Mouse (Mus musculus): Measurements from ENCODE around the gene Lrrn4. TPM values are rescaled to one million over a fixed set of nuclear protein-coding genes. Genes with fewer than 3 reads are reported as not detected.

Gene Lrrn4
- total RNA-seq (2015) = 0.07 and 0.37 TPM in 2 replicates
- total RNA-seq (2017) = 0.04 and 0.37 TPM in 2 replicates

DNA sequence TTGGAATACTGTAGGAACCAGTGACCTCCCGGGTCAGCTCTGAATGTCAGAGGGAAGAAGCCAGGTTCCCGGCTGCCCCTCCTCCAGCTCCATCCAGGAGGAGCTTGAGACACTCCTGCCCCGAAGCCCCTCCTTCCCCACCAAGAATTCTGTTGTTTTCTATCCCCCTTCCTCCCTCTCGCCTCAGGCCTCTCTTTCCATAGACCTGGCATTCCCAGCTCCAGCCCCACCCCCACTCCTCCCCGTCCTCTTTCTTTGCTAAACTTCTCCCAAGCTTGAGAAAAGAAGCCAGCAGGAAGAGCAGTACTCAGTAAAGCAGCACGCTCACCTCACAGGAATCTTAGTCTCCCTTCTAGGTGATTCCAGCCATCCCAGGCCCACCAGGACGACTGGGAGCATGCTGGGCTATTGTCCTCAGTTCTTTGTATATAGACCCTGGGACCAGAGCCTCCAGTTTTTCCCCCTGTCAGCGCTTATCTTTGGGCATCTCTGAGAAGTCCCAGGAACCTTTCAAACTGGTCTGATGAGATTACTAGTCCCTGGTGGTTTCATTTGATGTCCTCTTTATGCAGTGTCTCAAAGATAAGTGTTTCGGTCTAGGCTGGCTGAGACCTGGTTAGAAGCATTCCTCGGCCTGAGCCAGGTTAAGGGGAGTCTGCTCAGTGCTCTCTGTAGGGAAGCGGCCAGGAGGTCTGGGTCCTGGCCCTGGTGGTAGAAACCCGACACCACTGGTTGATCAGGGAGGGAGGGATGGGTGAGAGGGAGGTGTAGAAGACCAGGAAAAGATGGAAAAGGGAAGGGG lies at the start of gene Lrrn4:
TSS of gene Lrrn4 (minus strand) at position 48 of the 802 bp plus-strand sequence.
- ATAC-seq (replicated peaks; ENCODE audit: poor library complexity) = no peak

DNA sequence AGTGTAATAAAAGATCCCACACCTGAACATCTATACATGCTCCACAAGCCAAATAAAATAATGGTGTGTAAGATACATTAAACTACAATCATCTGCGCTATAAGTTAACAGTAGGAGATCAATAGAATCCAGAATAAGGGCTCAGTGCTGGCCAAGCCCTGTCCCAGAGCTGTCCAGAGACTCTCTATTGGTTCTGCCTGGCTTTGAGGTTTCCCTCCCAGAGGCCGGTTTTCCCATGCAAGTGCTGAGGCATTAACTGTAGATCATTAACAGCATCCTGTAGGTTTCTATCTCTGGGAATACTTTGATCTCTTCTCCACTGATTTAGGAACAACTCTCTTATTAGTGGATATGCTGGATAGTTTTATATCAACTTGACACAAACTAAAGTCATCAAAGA lies 48.3 kb upstream of the Lrrn4 start:
- no peak for ATAC-seq (replicated peaks; ENCODE audit: poor library complexity)

DNA sequence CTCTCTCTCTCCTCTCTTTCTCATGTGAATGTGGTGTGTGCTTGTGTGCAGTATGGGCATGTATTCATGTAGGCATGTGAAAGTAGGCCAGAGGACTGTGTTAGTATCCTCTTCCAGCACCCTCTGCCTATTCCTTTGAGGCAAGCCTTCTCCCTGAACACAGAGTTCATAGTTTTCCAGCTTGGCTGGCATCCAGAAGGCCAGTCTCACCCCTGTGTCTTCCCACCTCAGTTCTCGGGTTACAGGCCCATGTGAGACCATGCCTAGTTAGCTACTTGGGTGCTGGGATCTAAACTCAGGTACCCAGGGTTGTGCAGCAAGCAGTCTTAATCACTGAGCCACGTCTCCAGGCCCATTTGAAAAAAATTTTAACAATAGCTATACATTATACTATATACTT lies 47.2 kb upstream of the Lrrn4 start:
- no peak for ATAC-seq (replicated peaks; ENCODE audit: poor library complexity)

DNA sequence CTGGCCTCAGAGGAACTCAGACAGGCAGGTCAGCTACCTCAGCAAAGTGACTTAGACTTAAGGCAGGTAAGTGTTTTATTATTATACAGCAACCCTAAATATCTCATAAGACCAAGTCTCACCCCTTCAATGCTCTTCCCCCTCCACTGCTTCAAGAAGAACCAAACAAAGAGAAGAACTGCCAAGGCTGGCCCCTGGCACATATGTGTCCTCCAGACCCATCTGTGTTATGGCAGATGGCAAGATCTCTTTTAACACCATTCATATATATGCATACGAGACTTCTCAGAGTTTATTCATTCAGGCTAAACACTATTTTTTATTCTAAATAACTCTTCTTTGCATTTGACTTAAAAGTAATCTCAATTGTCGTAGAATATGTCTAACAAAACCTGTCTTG lies 46.6 kb upstream of the Lrrn4 start:
- ATAC-seq (replicated peaks; ENCODE audit: poor library complexity) = no peak

DNA sequence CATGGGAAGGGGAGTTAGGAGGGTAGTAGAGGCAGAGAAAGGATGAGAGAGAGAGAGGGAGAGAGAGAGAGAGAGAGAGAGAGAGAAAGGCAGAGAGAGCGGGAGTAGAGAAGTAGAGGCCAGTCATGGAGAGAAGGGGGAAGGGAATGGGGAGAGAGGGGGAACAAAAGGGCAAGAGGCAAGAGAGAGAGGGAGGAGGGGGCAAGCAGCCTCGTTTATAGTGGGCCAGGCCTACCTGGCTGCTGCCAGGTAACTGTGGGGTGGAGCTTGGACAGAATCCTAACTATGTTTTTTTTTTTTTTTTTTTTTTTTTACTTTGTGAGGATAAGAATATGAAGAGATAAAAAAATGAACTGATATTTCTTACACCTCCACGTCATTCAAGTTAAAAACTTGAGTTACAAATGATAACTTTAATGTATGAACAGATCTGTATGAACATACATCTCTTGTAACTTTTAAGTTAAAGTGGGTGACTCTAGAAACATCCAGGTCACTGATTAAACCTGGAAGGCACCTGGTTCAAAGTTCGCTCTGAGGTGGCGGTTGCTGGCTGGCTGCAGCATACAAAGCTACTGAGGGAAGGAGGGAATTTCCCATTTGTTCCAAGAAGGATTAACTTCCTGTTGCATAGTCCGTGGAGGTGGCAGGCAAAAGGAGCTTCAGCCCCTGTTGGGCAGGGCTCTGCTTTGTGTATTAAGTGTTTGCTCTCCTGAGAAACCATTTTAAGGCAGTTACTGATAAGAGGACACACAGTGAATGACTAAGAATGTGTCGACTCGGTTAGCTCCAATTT lies 42.8 kb upstream of the Lrrn4 start:
- ATAC-seq (replicated peaks; ENCODE audit: poor library complexity) = no peak

DNA sequence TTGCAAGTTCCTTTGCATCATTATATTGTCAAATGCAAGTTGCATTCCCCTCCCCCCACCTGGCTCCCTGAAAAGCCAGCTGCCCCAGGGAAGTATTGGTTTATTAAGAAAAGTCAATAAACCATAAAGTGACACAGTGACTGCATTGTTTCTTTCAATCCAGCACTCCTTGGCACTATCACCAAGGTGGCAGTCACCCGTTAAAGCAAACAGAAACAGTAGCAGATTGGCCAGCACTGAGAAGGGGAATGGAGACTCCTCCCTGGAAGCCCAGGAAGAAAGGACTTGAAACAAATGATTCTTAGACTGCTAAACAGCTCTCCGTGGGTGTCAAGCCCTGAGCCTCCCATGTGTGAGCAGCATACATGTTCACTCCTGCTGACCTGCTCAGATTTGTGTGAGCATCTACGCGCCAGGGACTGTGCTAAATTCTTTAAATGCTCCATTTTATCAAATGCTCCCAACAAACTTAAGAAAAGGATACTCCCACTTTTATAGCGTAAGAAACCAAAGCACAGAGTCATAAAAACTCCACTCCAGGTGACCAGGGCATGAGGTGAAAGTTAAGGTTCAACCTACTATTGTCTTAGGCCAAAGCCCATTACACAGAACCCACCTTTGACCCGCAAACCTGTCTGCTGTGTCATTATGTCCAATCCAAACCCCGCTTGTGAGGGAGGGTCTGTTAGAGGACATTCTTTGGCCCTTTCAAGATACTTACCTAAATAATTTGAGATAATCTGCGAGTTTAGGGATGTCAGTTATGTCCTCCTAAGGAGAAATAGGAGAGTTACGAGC lies 41.6 kb upstream of the Lrrn4 start:
- ATAC-seq (replicated peaks; ENCODE audit: poor library complexity) = no peak

DNA sequence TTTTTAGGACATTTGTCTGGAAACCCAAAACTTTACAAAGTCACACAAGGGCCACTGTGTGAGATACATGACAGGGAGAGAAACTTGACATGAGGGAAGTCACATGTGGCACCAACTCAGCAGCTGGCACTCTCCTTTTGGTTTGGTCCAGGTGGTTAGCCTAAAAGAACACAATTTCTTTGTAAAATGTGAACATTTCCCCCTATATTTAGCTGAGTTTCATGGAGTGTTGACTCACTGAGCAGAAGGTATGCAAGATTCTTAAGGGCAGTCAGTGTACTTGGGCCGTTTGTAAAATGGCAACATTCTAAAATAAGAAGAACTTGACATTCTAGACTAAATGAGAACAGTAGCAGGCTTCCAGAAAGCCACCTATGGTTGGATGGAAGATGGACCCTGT lies 34.1 kb upstream of the Lrrn4 start:
- ATAC-seq (replicated peaks; ENCODE audit: poor library complexity) = no peak

DNA sequence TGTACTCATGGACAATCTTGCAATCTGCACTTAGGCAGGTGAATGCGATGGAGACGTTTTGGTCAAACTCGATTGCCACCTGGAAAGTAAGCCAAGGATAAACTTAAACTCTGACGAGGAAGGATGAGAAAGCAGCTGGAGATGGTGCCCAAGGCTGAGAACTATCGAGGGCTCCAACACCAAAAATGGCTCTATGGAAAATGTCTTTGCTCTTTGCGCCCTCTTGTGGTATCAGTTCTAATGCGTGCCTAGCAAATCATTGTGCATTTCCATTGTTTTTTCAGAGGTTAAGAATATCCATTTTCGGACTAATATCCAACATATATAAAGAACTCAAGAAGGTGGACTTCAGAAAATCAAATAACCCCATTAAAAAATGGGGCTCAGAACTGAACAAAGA lies 26.1 kb upstream of the Lrrn4 start:
- ATAC-seq (replicated peaks; ENCODE audit: poor library complexity) = peak; percentile 78

DNA sequence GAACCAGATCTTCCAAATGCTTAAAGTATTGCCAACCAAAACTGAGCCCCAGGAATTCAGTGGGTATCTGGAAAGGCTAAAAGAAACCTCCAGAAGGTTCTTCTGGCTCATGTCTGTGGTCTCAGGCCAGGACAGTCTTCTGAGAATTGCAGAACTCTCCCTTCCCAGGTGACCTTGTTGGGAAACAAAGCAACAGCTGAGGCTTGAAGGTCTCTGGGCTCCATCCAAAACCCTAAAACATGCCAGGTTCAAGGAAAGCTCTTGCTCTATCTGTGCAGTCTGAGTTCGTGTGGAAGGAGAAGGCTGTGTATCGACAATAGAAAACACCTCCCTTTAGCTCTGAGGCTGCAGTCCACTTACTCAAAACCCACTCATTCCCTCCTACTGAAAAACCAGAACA lies 24.3 kb upstream of the Lrrn4 start:
- no peak for ATAC-seq (replicated peaks; ENCODE audit: poor library complexity)

DNA sequence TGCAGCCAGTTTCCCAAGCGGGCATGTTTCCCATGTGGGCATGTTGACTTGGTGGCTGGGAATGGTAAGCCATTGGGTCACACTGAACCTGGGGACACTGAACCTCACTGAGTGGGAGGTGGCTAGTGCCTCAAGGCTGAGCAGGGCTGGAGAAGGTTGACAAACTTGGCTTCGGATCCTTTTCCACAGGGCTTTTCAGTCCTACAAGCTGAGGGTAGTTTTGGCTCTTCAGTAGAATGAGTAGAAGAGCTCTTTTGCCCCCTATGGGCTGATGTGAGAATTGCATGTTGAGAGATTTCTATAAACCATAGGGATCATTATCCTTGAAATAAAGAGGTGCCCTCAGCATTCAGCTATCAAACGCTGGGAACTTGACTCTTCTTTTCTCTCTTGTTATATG lies 22.8 kb upstream of the Lrrn4 start:
- ATAC-seq (replicated peaks; ENCODE audit: poor library complexity) = peak; percentile 87

DNA sequence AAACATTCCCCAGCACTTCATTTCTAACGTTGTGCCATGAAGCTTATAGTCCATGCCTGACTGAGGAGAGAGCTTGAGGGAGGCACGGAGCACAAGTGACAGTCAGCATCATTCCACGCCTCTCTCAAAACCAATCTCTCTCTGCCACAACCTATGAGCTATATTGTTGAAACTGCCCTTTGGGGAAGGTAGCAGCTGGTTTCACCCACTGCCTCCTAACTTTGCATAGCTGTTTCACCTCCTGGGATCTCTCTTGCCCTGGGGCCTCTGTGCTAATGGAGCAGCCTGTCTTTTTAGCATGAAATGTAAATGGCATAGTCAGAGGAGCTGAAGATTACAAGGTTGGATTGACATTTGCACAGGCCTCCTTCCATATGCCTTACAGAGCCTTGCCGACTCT lies 21.4 kb upstream of the Lrrn4 start:
- no peak for ATAC-seq (replicated peaks; ENCODE audit: poor library complexity)

DNA sequence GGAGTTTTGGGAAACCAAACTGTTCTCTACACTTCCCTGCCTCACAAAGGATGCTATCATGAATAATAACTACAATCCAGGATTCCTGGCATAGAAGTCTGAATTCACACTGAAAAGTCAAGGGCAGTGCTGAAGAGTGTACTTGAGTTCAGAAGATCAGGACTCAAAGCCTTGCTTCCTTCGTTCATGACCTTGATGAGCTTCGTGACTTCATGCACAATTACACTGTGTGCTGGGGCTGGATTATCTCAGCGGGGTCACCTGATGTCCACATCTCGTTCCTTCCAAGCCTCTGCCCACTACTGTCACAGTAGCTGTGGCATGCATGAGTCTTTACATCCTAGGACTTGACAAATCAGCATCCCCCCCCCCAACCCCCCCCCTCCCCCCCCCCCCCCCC lies 20.9 kb upstream of the Lrrn4 start:
- ATAC-seq (replicated peaks; ENCODE audit: poor library complexity) = no peak

DNA sequence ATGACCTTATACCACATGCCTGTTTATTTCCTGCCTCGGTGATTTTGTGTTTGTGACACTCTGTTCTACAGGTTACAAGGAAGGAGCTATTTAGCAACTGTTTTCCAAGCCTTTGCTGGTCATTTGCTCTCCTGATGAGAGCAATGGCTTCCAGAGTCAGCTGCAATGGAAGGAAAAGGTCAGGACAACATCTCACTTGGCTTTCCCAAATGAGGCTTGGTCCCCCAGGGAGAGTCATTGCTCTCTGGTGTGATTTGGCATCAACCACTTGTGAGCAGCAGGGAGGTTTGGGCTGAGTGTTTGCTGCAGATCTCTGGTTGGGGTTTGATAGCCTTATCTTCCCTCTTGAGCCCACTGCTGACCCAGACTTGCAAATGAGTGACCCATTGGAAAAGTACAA lies 19.9 kb upstream of the Lrrn4 start:
- ATAC-seq (replicated peaks; ENCODE audit: poor library complexity) = no peak

DNA sequence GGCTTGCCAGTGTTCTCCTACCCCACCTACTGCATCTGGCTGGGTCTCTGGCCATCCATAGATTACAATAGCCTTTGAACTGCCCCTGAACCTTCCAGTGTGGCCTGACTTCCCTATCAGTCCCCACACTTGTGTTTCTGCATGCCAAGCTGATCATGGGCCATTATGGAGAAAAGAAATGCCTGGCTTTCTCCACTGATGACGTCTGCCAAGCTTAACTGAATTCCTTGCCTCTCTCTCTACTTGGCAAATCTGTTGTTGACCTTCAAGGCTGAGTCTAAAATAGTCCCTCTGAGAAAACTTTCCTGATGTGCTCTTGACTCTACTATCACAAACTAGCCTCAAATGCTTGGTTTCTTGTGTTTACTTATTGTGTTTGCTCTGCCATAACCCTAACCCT lies 17.5 kb upstream of the Lrrn4 start:
- no peak for ATAC-seq (replicated peaks; ENCODE audit: poor library complexity)

DNA sequence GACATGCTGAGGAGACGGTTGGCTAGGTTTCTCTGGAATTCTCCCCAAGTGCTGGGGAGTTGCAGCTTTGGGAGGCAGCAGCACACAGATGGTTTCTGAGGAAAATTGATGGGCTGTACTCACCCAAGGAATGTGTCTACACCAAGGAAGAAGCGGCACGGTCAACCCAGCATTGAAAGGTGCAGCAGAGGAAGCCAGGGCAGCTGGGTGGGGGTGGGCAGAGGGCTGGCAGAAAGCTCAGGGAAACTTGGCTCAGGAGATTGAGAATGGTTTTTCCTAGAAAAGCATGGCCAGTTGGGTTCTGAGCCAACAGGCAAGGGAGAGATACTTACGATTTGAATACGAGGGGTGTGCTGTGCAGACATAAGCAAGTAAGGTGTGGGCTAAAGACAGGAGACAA lies 13.1 kb upstream of the Lrrn4 start:
- ATAC-seq (replicated peaks; ENCODE audit: poor library complexity) = no peak

DNA sequence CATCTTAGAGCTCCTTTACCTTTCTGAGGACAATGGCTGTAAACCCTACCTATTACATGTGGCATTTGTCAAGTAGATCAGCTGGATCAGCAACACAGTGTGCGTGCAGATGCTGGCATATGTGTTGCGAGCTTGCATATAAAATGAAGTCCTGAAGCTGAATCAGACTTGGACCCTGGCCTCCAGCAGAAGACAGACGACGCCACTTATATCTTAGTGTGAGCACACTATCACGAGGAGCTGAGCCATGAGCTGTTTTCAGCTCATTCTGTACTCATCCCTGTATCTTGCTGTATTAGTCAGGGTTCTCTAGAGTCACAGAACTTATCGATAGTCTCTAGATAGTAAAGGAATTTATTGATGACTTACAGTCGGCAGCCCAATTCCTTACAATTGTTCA lies 4.6 kb upstream of the Lrrn4 start:
- ATAC-seq (replicated peaks; ENCODE audit: poor library complexity) = no peak

DNA sequence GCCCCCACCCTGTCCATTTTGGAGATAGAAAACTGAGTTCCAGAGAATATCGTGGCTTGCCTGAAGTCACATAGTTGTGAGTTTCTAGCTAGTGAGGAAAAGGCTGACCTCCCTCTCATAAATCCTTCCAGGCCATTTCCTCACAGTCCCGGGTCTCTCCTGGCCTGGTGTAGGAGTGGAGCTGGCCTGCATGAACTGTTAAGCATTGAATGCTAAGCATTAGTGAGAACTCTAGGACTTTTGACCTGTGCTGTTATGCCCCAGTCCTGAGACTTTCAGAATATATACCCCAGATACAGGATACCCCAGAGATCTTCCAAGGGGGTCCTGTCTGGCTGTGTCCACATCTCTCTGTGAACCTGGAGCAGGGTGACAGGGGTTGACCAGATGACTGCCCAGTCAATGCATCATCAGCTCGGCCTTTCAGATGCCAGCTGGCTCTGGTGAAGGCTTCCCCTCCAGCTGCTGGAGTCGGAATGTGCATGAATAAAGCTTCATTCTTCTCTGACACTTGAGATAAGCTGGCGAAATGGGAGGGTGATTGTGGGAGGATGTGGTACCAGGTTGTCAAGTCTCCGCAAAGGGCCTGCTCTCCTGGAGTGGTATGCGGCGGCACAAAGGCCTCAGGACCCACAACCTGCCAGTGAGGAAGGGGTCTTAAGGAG lies 3.7 kb upstream of the Lrrn4 start:
- ATAC-seq (replicated peaks; ENCODE audit: poor library complexity) = no peak

DNA sequence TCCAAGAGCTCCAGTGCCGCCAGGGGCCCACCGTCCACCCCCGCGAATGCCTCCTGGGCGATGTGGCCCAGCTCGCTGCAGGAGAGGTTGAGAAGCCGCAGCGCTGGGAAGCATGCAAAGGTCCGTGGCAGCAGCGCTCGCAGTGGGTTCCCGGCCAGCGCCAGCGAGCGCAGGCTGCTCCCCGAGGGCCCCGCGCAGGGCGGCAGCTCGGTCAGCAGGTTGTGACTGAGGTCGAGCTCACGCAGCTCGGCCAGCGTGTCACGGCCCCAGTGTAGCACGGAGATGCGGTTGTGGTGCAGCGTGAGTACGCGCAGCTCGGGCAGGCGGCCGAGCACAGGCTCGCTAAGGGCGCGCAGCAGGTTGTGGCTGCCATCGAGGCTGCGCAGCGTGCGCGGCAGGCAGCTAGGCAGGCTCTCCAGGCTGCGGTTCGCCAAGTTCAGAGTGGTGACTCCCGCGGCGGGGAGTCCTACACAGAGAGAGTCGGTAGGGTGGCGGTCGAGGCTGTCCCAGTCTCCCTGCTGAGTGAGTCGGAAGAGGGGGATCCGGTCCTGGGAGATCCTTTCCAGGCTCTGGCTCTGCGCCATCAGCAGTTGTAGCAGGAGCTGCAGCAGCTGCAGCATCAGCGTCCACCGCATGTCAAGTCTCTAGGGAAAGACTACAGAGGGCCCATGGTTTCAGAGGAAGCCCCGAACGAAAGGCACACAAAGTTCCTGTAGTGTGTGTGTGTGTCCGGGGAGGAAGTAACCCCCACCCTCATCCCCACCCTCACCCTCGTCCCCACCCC lies 1.2 kb downstream of the Lrrn4 start:
- ATAC-seq (replicated peaks; ENCODE audit: poor library complexity) = peak; percentile 59

DNA sequence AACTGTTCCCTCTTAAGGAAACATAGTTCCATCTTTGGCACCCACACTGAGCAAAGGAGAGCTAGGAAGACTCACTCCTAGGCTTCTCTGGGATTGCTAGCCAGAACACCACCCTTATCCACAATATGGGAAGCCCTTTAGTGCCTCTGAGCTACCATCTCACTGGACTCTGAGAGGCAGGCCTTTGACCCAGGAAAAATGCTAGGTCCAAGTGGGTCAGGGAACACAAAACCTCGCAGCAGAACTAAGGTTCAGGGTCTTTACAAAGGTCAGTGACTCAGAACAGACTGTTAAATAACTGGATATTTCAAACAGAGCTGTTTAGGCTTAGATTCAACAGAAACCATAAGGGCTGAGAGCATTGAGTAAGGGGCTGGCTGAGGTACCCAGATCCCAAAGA lies 3.7 kb downstream of the Lrrn4 start:
- no peak for ATAC-seq (replicated peaks; ENCODE audit: poor library complexity)

DNA sequence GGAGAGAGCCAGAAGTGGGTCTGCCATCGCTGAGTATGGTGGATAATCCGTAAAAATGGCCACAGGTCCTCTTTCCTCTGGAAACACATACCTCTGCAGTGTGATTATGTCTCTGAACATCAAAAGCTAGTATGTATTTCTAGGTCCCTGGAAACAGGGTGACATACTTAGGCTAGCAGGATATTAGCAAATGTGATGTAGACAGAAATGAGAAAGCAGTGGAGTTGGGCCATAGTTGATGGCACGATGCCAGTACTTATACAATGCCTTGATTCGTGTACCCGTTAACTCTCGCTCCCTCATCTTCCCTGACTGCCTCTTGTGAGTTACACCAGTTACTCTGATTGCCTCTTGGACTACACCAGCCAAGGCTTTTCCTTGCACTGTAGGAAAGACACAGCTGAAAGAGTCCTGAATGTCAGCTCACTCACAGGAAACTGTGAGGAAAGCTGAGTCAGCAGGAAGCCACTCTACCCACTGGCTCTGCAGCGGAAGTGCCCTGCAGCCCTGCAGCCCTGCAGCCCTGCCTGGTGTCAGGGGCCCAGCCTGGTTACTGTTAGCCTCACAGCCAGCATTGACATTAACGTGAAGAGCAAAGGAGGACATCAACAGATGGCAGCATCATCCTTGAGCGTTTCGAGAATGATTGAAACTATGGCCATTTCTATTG lies 6.9 kb downstream of the Lrrn4 start:
- peak; percentile 87 for ATAC-seq (replicated peaks; ENCODE audit: poor library complexity)

All from megakaryocyte progenitor cell, adult 5-6 weeks (primary cell).